Mouse (Mus musculus): ENCODE results near the gene Slc30a2. TPM values are rescaled to one million over a fixed set of nuclear protein-coding genes. Genes with fewer than 3 reads are reported as not detected.
A peak's percentile ranks its signal among the peaks of the same experiment; 100 is the strongest.
"Not testable (repeated sequence)": the region's sequence is repeated elsewhere in the genome, so short reads cannot be mapped to it uniquely, and the experiment has no call there.

Gene Slc30a2
- polyA plus RNA-seq, 1 experiment from 2014 or later: 0.24 TPM

GRCm38 (mm10) chr4:134365280-134365679 lies 22.3 kb downstream of the Slc30a2 start:
- Histone ChIP-seq H3K4me2 (replicated peaks) (peak overlapping the region; percentile 38), H3K27me3 (peaks cover 20% of the 10 kb centered on the region), H3K9me3 (no peaks in the 10 kb centered on the region), H3K36me3 (no peaks in the 10 kb centered on the region), H3K4me1 (peaks cover 37% of the 10 kb centered on the region), H3K9ac (no peak overlapping the region), H3K4me3 (no peak overlapping the region), H3K27ac (peak overlapping the region; percentile 69; the same call in 1 of the 2 replicates)
- WGBS: 26% methylated on average over 5 of the region's 5 CpGs
- peak; percentile 57 for ATAC-seq (ENCODE audit: low FRiP score, low read depth)

- no peaks in the 10 kb centered on the region for H3K9me3 ChIP-seq
- peak overlapping the region; percentile 67 for H3K9ac ChIP-seq
- 0 out of 2 replicates have a peak, but pooled peaks have one; percentile 17 for ATAC-seq (ENCODE audit: low FRiP score, low read depth)
- H3K4me1 ChIP-seq: peaks cover 31% of the 10 kb centered on the region
- H3K27ac ChIP-seq: peak overlapping the region; percentile 22; the same call in 1 of the 2 replicates
- peak overlapping the region; percentile 92 for H3K4me2 ChIP-seq (replicated peaks)
- no peaks in the 10 kb centered on the region for H3K36me3 ChIP-seq
- 2% methylated on average over 18 of the region's 18 CpGs for WGBS
- peaks cover 41% of the 10 kb centered on the region for H3K27me3 ChIP-seq
- H3K4me3 ChIP-seq: peak overlapping the region; percentile 59
Measured at GRCm38 (mm10) chr4:134370649-134371221, 27.8 kb downstream of the Slc30a2 start.

DNA sequence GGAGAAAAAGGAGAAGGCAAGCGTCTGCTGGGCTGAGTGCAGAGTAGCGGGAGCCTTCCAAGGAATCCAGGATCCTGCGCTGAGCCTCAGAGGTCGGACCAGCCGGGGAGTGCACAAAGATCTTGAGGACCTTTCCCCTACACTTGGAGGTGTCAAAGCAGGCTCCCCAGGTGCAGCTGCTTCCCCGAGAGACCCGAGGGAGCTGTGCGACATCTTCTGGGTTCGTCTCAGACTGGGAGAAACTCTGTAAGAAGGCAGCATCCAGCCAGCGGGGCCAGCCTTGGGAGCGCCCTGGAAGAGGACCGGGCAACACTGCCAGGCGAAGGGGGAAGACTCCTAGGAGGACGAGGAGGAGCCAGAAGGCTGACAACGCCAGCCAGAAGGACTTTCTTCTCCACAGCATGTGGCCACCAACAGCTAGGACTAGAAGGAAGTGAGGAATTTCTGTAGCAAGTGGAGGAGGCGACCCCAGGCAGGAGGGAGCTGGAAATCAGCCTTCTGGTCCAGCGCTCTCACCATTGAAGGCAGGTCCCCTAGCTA lies 28.4 kb downstream of the Slc30a2 start:
- peak overlapping the region; percentile 92 for H3K4me2 ChIP-seq (replicated peaks)
- peak overlapping the region; percentile 67 for H3K9ac ChIP-seq
- peaks cover 41% of the 10 kb centered on the region for H3K27me3 ChIP-seq
- no peaks in the 10 kb centered on the region for H3K36me3 ChIP-seq
- peak overlapping the region; percentile 22; the same call in 1 of the 2 replicates for H3K27ac ChIP-seq
- WGBS: under 1% methylated on average over 17 of the region's 17 CpGs
- no peaks in the 10 kb centered on the region for H3K9me3 ChIP-seq
- no peak for ATAC-seq (ENCODE audit: low FRiP score, low read depth)
- H3K4me3 ChIP-seq: peak overlapping the region; percentile 59
- peaks cover 26% of the 10 kb centered on the region for H3K4me1 ChIP-seq

DNA sequence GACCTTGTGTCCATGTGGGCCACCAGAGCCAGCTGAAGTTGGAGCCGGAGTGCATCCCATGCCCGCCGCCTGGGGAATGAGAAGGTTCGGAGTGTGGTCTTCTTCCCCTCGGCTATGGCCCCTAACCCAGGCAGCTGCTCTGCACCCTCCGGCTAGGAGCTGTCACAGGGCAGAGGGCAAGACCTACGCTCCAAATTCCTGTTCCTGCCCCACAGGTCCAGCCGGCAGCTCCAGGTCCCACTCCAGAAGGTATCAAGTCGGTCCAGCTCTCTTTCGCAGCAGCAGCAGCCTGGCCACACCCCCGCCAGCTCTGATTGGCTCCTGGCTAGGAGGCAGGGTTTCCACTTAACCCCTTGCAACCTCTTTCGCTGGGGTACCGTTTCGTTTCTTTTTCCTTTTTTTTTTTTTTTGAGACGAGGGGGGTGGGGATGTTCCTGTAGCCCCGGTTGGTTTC lies 29.3 kb downstream of the Slc30a2 start:
- H3K36me3 ChIP-seq: no peaks in the 10 kb centered on the region
- WGBS: 0% methylated on average over 16 of the region's 16 CpGs

GRCm38 (mm10) chr4:134373295-134373694 lies 30.3 kb downstream of the Slc30a2 start:
- ATAC-seq (ENCODE audit: low FRiP score, low read depth): no peak
- 73% methylated on average over 8 of the region's 8 CpGs for WGBS
- H3K27me3 ChIP-seq: peaks cover 39% of the 10 kb centered on the region
- H3K36me3 ChIP-seq: no peaks in the 10 kb centered on the region
- no peak overlapping the region for H3K9ac ChIP-seq
- H3K9me3 ChIP-seq: no peaks in the 10 kb centered on the region
- peak overlapping the region; percentile 92; the same call in 1 of the 2 replicates for H3K4me2 ChIP-seq (replicated peaks)
- H3K4me3 ChIP-seq: no peak overlapping the region
- no peak overlapping the region for H3K27ac ChIP-seq
- H3K4me1 ChIP-seq: peaks cover 31% of the 10 kb centered on the region

More for the DNA sequence above, 29.3 kb downstream of the Slc30a2 start:
- H3K27me3 ChIP-seq: peaks cover 41% of the 10 kb centered on the region
- peak overlapping the region; percentile 22; the same call in 1 of the 2 replicates for H3K27ac ChIP-seq
- ATAC-seq (ENCODE audit: low FRiP score, low read depth): peak; percentile 83; the same call in 1 of the 2 replicates
- H3K4me3 ChIP-seq: peak overlapping the region; percentile 59
- no peaks in the 10 kb centered on the region for H3K9me3 ChIP-seq
- H3K4me1 ChIP-seq: peaks cover 26% of the 10 kb centered on the region
- H3K9ac ChIP-seq: peak overlapping the region; percentile 67
- peak overlapping the region; percentile 92 for H3K4me2 ChIP-seq (replicated peaks)

DNA sequence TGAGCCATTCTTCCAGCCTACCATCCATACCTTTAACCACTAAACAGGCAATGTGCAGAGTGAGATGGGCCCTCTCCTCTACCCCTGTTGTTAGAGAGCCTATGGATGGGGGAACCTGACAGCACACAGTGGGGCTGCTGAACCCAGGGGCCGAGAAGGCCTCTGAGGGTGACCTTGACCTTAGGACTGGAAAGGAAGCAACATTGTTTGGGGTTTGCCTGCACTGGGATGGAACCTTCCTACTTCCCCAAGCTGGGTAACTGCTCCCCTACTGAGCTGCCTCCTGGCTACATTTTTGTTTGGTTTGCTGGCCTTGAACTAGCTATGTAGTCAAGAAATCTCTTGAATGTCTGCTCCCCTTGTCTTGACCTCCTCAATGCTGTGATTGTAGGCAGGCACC lies 31.3 kb downstream of the Slc30a2 start:
- peaks cover 31% of the 10 kb centered on the region for H3K4me1 ChIP-seq
- WGBS: 60% methylated on average over 1 of the region's 1 CpGs
- H3K9ac ChIP-seq: no peak overlapping the region
- no peak for ATAC-seq (ENCODE audit: low FRiP score, low read depth)
- H3K4me3 ChIP-seq: no peak overlapping the region
- H3K36me3 ChIP-seq: no peaks in the 10 kb centered on the region
- H3K9me3 ChIP-seq: no peaks in the 10 kb centered on the region
- no peak overlapping the region for H3K4me2 ChIP-seq (replicated peaks)
- H3K27me3 ChIP-seq: peaks cover 30% of the 10 kb centered on the region
- no peak overlapping the region for H3K27ac ChIP-seq

- peaks cover 10% of the 10 kb centered on the region; the same call in 1 of the 2 replicates for H3K4me1 ChIP-seq
- H3K27me3 ChIP-seq: no peaks in the 10 kb centered on the region
- WGBS: 18% methylated on average over 10 of the region's 10 CpGs
- H3K9ac ChIP-seq: peak overlapping the region; percentile 35; the same call in 1 of the 2 replicates
- H3K36me3 ChIP-seq: no peaks in the 10 kb centered on the region
- H3K9me3 ChIP-seq: no peaks in the 10 kb centered on the region
- H3K27ac ChIP-seq: peak overlapping the region; percentile 39; the same call in 1 of the 2 replicates
- H3K4me3 ChIP-seq: no peak overlapping the region
- no peak for ATAC-seq (ENCODE audit: low FRiP score, low read depth)
- H3K4me2 ChIP-seq (replicated peaks): peak overlapping the region; percentile 4; the same call in 1 of the 2 replicates
Measured at GRCm38 (mm10) chr4:134378089-134378615, 35.2 kb downstream of the Slc30a2 start.

- peaks cover 10% of the 10 kb centered on the region; the same call in 1 of the 2 replicates for H3K4me1 ChIP-seq
- no peak overlapping the region for H3K27ac ChIP-seq
- H3K9me3 ChIP-seq: no peaks in the 10 kb centered on the region
- H3K27me3 ChIP-seq: no peaks in the 10 kb centered on the region
- ATAC-seq (ENCODE audit: low FRiP score, low read depth): no peak
- H3K4me2 ChIP-seq (replicated peaks): no peak overlapping the region
- WGBS: 84% methylated on average over 8 of the region's 8 CpGs
- H3K36me3 ChIP-seq: no peaks in the 10 kb centered on the region
- no peak overlapping the region for H3K4me3 ChIP-seq
- H3K9ac ChIP-seq: no peak overlapping the region
Measured at GRCm38 (mm10) chr4:134379510-134379909, 36.5 kb downstream of the Slc30a2 start.

DNA sequence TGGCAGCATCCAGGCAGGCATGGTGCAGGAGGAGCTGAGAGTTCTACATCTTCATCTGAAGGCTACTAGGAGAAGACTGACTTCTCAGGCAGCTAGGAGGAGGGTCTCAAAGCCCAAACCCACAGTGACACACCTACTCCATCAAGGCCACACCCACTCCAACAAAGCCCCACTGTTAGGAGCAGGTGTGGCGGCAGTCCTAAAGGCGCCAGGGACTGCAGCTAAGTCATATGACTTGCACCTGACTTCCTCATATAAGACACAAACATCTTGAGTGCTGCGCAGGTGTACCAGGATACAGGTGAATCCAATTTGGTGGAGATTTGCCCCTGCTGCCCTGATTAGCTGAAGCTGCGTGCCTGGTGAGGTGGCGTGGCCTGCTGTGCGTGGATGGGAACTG lies 40.8 kb downstream of the Slc30a2 start, which contains the start of gene Extl1:
Gene Extl1, minus strand, starts transcription at position 101 of the 400 bp plus-strand sequence.
- not testable (repeated sequence) for H3K36me3 ChIP-seq; H3K9me3 ChIP-seq; ATAC-seq (ENCODE audit: low FRiP score, low read depth); H3K27me3 ChIP-seq; H3K27ac ChIP-seq; H3K4me2 ChIP-seq (replicated peaks); H3K4me3 ChIP-seq; H3K4me1 ChIP-seq; H3K9ac ChIP-seq
- WGBS: 98% methylated on average over 2 of the region's 6 CpGs

DNA sequence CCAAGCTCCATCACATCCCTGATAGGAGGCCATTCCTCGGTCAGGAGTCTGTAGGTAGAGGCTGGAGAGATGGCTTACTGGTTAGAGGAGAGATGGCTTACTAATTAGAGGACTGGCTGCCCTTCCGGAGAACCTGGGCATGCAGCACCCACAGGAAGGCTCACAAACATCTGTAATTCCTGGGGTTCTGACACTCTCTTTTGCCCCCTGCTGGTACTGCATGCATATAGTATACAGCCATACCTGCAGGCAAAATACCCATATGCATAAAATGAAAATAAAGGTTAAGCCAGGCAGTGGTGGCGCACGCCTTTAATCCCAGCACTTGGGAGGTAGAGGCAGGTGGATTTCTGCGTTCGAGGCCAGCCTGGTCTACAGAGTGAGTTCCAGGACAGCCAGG lies 44.3 kb downstream of the Slc30a2 start:
- Histone ChIP-seq H3K27me3 (no peaks in the 10 kb centered on the region), H3K4me3 (no peak overlapping the region), H3K4me1 (no peaks in the 10 kb centered on the region), H3K9ac (no peak overlapping the region), H3K4me2 (replicated peaks) (no peak overlapping the region), H3K36me3 (no peaks in the 10 kb centered on the region), H3K9me3 (no peaks in the 10 kb centered on the region), H3K27ac (no peak overlapping the region)
- ATAC-seq (ENCODE audit: low FRiP score, low read depth): no peak
- 69% methylated on average over 6 of the region's 6 CpGs for WGBS

DNA sequence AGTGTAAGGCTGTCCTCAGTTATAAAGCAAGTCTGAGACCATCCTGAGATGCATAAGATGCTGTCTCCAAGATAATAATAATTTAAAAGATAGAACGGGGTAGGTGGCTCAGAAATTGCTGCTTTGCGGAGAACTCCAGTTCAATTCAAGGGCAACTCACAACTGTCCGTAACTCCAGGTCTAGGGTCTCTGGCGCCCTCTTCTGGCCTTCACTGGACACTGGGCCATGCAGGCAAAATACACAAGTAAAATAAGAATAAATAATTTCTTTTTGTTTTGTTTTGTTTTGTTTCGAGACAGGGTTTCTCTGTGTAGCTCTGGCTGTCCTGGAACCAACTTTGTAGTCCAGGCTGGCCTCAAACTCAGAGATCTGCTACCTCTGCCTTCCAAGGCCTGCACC lies 45.4 kb downstream of the Slc30a2 start:
- no peaks in the 10 kb centered on the region for H3K27me3 ChIP-seq
- H3K4me2 ChIP-seq (replicated peaks): no peak overlapping the region
- H3K4me1 ChIP-seq: no peaks in the 10 kb centered on the region
- WGBS: 16% methylated on average over 5 of the region's 5 CpGs
- no peak for ATAC-seq (ENCODE audit: low FRiP score, low read depth)
- no peak overlapping the region for H3K4me3 ChIP-seq
- H3K9me3 ChIP-seq: no peaks in the 10 kb centered on the region
- H3K27ac ChIP-seq: no peak overlapping the region
- no peaks in the 10 kb centered on the region for H3K36me3 ChIP-seq
- H3K9ac ChIP-seq: no peak overlapping the region

DNA sequence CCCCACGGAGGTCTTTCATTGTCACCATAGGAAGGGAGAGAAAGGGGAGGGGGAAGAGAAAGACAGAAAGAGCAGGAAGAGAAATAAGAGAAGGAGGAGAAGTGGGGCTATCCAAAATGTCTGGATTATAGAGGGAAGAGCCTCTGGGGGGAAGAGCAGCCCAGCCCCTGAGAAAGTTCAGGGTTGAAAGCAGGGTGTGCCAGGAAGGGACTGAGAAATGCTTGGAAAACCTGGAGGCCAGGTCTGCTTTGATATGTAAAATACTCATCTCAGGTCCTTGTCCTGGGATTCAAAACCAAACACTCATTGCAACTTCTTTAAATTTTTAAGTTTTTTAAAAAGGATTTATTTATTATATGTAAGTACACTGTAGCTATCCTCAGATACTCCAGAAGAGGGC lies 48.7 kb downstream of the Slc30a2 start:
- Histone ChIP-seq H3K9ac (no peak overlapping the region), H3K27me3 (no peaks in the 10 kb centered on the region), H3K27ac (no peak overlapping the region), H3K4me2 (replicated peaks) (no peak overlapping the region), H3K4me3 (no peak overlapping the region), H3K36me3 (no peaks in the 10 kb centered on the region), H3K4me1 (no peaks in the 10 kb centered on the region), H3K9me3 (no peaks in the 10 kb centered on the region)
- no peak for ATAC-seq (ENCODE audit: low FRiP score, low read depth)
- 100% methylated on average over 1 of the region's 1 CpGs for WGBS
